Mouse (Mus musculus) cerebellum, adult 9-10 months (tissue): ENCODE measurements around the gene Klhdc8b.
A peak's percentile ranks its signal among the peaks of the same experiment; 100 is the strongest.

Experiments used
- DNase-seq: peaks from one replicate; pipeline ENCODE4 v3.0.0; 2022

Klhdc8b gene

DNA sequence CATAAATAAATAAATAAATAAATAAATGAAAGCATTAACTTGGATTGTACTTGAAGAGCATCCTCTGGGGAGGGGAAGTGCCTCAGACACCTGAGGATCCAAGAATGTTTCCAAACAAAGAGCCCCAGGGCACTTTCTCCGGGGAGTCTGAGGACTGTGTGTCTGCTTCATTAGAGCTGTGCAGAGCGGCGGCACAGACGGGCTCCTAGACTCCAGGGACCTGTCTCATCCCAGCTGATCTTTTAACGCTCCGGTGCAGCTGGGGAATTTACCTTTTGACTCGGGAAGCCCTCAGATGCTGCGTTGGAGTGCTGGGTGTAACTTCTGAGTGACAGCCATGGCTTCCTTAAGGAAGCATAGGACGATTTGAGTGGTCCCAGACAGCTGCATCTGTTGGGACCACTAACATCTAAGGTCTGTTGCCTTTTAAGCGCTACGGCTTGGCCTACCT lies at the start of gene Klhdc8b:
Klhdc8b (minus strand) TSS at position 401 of the 451 bp plus-strand sequence.
- no peak for DNase-seq

GRCm38 (mm10) chr9:108508776-108509175 lies 47.4 kb upstream of the Klhdc8b start:
- DNase-seq: no peak

DNA sequence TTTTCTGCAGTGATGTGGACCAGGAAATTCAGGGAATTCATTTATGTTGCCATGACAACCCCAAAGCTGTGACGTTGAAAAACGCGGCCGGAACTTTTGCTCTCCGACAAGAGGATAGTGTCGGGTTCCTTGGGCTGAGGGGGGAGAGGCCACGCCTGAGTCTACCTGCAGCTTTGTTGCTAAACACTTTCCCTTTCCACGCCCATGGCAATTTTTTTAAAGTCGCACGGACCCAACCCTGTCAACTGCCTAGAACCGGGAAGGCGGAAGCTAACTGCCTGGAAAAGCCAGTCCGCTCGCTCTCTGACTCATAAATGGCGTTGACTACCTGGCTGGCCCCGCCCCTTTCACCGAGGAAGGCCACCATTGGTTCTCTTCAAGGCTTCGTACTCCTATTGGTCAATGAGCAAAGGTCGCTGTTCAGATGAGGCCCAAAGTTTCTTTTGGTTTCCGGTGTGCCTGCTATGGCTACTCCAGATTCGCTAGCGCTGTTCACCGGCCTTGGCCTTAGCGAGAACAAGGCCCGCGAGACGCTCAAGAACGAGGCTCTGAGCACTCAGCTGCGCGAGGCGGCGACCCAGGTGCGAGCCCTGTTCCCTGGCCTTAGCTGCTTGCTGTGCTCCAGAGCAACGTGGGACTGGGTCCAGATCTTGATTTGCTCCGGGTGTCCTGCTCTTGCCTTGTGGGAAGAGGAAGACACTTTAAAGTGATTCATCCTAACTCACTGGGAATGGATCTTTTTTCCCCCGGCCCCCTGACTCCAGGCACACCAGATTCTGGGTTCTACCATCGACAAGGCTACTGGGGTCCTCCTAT lies 46.4 kb upstream of the Klhdc8b start, which contains the start of gene Qars:
Qars (plus strand) TSS at position 88 of the 816 bp plus-strand sequence.
- peak; percentile 93 for DNase-seq

DNA sequence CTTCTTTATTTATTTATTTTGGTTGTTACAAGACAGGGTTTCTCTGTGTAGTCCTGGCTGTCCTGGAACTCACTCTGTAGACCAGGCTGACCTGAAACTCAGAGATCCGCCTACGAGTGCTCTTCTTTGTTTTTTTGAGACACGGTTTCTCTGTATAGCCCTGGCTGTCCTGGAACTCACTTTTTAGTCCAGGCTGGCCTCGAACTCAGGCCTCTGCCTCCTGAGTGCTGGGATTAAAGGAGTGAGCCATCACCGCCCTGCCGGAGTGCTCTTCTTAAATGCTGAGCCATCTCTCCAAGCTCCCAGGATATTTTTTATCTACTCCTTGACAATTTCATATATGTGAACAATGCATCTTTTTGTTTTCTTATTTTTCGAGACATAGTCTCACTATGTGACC lies 45.5 kb upstream of the Klhdc8b start:
- no peak for DNase-seq

DNA sequence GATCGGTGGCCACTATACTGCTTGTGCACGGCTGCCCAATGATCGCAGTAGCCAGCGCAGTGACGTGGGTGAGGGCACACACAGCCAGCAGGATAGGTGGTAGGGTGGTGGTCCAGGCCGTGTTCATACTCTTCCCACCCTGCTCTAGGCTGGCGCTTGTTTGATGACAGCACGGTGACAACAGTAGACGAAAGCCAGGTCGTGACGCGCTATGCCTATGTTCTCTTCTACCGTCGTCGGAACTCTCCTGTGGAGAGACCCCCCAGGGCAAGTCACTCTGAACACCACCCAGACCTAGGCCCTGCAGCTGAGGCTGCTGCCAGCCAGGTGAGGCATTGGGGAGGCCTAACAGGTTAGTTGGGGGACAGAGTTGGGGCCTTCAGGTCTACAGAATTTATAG lies 38.6 kb upstream of the Klhdc8b start:
- no peak for DNase-seq

DNA sequence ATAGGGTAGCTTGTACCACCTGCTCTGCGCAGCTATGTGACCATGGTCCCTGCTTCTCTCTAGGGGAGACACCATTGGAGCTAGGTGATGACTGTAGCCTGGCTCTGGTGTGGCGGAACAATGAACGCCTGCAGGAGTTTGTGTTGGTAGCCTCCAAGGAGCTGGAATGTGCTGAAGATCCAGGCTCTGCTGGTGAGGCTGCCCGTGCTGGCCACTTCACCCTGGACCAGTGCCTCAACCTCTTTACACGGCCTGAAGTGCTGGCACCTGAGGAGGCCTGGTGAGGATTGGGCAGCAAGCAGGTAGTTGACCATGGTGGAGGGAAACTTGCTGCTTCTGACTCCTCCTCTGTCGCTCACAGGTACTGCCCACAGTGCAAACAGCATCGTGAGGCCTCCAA lies 37.9 kb upstream of the Klhdc8b start:
- DNase-seq: no peak

DNA sequence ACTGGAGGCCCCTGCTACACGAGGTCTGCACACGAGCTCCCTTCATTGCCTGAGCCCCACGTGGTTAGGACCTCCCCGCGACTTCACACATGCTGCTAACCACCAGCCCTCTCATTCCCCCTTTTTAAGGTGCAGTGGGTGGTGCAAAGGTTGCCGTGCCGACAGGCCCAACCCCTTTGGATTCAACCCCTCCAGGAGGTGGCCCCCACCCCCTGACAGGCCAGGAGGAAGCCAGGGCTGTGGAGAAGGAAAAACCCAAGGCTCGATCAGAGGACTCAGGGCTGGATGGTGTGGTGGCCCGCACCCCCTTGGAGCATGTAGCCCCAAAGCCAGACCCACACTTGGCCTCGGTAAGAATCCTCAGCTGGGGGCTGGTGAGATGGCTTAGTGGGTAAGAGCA lies 33.5 kb upstream of the Klhdc8b start:
- DNase-seq: no peak

DNA sequence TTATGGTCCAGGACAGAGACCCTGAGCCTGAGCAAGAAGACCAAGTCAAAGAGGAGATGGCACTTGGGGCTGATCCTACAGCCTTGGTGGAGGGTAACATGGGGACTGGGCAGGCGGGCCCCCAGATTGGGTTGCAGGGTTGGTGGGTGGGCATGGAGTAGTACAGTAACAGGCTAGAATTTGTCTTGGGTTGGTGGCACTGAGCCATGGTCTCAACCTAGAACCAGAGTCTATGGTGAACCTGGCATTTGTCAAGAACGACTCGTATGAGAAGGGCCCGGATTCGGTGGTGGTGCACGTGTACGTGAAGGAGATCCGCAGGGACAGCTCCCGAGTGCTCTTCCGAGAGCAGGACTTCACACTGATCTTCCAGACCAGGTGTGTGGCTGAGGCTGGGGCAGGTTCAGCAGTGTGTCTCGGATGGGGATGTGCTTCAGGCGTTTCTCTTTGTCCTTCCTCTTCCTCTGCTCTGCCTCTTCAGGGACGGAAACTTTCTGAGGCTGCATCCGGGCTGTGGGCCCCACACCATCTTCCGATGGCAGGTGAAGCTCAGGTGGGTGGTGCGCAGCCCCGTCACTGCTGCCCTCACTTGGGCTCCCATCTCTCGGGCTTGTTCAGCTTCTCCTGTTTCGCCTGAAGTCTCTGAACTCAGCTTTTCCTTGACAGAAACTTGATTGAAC lies 32.9 kb upstream of the Klhdc8b start:
- no peak for DNase-seq

DNA sequence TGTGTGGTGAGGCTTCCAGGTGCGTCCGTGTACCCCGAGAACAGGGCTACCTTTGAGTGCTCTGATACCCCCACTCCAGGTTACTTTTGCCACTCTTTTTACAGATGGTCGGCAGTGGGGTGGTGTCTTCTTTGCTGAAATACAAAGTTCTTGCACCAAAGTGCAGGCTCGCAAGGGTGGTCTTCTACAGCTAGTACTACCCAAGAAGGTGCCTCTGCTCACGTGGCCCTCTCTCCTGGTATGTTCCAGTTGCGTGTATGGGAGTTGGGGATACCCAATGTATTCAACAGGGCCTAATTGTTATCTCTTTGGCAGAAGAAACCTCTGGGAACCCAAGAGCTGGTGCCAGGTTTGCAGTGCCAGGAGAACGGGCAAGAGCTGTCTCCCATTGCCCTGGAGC lies 31.9 kb upstream of the Klhdc8b start:
- no peak for DNase-seq

DNA sequence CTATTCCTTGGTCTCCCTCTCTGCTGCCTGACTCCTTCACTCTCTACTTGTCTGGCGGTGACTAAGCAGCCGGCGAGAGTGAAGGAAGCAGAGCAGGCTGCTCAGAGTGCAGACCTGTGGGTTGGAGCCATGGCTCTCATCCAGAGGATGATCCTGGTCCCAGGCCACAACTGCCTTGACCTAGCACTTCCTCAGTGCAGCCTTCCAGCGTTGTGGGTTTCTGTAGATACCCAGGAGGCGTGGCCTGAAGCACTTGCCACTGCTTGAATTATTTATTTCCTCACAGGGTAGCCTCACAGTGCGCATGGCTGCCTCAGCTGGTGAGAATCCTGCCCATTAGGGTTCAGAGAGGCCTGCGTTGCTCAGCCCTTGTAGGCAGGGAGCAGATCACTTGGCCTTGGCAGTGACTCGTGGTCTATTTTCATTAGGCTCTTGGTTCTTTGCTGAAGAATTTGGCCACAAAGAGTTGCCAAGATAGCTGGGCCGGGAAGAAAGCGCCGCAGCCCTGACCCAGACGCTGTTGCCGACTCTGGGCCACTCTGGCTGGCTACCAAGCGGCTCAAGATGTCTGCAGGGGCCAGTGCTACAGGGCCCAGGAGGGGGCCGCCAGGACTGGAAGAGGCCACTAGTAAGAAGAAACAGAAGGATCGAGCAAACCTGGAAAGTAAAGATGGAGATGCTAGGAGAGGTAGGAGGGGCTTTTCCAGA lies 30.8 kb upstream of the Klhdc8b start:
- no peak for DNase-seq

DNA sequence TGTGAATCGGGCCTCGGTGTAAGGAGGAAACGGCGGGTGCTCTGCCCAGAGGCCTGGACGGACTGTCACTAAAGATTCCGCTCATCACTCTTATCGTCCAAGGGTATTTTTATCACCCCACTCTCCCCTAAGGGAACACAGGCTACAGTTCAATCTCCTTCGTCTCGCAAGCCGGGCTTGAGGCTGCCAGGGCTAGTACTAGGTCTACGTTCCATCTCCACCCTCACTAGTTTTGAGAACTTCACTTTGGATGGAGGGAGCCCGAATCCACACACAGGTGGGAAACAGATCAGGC lies 29.9 kb upstream of the Klhdc8b start:
- DNase-seq: no peak

DNA sequence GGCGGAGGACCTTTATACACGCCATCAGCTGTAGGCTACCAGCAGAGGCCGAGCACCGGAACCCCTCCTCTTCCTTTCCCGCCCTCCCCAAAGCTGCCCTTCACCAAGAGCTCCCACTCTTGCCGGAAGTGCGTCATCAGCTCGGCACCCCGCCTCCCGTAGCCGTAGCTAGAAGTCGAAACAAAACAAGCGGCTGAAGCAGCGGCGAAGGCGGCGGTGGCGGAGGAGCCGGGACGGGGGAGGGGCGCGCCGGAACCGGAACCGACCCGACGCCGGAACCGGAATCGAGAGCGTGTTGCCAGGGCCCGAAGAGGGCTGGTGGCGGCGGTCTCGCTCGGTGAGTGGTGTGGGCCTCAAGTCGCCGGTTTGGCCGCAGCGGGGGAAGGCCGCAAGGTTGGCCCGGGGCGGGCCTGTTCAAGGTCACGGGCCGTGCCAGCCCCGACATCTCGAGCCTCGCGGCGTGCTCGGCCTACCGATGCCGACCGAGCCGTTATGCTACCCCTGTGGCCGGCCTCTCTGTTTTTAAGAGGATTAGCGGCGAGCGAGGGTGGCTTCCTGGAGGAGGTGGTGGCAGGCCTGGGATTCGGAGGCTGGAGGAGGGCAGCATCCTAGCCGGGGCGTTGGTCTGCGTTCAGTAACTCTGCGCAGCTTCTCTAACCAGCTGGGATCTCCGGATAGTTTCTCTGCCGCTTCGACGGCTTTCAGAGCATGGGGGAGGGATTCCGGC lies 29.3 kb upstream of the Klhdc8b start, which contains the start of gene Usp19:
Usp19 (plus strand) TSS at position 44 of the 727 bp plus-strand sequence.
- DNase-seq: peak; percentile 96

DNA sequence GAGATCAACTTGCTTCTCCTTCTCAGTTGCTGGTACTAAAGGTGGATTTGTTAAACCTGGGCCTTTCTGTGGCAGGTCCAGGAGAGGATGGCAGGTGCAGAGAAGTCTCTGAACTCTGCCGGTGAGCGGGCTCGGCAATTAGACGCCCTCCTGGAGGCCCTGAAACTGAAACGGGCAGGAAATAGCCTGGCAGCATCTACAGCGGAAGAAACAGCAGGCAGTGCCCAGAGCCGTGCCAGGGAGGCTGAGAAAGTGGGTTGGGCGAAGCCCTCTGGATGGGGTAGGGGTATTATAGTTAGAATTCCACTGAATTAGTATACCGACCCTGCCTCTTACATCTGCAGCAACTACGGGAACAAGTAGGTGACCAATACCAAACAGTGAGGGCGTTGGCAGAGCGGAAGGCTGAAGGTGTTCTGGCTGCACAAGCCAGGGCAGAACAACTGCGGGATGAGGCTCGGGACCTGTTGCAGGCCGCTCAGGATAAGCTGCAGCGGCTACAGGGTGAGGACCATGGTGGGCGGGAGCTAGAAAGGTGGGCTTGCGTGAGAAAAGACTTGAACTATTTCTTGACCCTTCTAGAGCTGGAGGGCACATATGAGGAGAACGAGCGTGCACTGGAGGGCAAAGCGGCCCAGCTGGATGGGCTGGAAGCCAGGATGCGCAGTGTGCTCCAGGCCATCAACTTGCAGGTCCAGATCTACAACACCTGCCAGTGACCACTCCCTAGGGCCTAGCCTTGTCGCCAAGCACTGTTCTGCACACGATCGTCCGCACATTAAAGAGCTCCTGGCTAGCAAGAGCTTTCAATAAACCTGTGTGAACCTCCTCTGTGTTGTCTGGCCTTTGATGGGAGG lies 28.5 kb upstream of the Klhdc8b start:
- DNase-seq: peak; percentile 66

DNA sequence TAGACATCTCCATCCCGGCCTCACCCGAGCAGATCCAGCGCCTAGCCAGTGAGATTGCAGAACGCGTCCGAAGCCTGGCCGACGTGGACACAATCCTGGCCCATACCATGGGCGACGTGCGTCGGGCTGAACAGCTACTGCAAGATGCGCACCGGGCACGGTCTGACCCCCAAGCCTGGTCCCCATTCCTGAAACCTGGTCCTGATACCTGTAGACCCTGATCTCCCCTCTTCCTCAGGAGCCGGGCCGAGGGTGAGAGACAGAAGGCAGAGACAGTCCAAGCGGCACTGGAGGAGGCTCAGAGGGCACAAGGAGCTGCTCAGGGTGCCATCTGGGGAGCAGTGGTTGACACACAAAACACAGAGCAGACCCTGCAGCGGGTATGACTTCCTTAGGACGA lies 27.8 kb upstream of the Klhdc8b start:
- no peak for DNase-seq

DNA sequence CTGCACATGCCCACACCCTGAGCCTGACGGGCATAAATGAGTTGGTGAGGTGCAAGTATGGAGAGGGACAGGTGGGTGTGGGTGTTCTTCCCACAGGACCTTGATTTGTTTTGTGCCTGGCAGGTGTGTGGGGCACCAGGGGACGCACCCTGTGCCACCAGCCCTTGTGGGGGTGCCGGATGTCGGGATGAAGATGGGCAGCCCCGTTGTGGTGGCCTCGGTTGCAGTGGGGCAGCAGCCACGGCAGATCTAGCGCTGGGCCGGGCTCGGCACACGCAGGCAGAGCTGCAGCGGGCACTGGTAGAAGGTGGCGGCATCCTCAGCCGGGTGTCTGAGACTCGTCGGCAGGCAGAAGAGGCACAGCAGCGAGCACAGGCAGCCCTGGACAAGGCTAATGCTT lies 27.0 kb upstream of the Klhdc8b start:
- no peak for DNase-seq

DNA sequence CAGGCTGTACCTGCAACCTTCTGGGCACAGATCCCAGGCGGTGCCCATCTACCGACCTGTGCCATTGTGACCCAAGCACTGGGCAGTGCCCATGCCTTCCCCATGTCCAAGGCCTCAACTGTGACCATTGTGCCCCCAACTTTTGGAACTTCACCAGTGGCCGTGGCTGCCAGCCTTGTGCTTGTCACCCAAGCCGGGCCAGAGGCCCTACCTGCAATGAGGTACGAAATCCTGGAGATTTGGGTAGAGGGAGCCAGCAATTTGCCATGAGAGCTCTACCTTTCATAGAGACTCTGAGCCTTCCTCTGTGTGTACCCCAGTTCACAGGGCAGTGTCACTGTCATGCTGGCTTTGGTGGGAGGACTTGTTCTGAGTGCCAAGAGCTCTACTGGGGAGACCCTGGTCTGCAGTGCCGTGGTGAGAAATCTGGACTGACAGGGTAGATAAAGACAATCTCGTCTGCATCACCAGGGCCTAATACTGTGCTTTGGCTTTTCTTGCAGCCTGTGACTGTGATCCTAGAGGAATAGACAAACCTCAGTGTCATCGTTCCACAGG lies 25.7 kb upstream of the Klhdc8b start:
- DNase-seq: no peak

GRCm38 (mm10) chr9:108485301-108485875 lies 24.0 kb upstream of the Klhdc8b start:
- DNase-seq: no peak

DNA sequence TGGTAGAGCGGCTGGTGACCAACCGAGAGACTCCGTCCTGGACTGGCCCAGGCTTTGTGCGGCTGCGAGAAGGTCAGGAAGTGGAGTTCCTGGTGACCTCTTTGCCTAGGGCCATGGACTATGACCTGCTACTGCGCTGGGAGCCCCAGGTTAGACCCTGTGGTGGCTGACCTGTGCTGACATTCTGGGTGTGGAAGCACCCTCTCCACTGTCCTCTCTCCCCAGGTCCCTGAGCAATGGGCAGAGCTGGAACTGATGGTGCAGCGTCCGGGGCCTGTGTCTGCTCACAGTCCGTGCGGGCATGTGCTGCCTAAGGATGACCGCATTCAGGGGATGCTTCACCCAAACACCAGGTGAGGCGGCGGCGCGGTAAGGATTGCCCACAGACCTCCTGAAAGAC lies 22.6 kb upstream of the Klhdc8b start:
- DNase-seq: no peak

DNA sequence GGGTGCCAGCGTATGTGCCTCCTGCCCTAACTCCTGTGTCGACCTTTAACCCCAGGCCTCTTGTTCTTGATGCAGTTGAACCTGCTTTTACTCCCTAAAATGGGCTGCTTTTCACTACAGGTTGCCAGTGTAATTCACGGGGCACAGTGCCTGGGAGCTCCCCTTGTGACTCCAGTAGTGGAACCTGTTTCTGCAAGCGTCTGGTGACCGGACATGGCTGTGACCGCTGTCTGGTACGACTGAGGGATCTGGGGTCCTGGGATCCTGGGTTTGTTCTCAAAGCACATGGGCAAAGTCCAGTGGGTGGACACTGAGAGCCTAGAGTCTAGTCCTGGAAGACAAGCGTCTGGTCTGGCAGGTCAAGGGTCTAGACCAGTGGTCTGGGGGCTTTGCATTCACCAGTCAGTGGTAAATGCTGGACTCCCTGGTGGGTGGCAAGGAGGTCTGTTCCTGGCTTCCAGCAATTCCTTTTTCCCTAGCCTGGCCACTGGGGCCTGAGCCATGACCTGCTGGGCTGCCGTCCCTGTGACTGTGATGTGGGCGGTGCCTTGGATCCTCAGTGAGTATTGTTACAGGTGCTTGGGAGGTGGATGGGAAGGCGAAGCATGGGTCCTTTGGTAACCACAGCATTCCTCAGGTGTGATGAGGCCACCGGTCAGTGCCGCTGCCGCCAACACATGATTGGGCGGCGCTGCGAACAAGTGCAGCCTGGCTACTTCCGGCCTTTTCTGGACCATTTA lies 21.8 kb upstream of the Klhdc8b start:
- DNase-seq: no peak

DNA sequence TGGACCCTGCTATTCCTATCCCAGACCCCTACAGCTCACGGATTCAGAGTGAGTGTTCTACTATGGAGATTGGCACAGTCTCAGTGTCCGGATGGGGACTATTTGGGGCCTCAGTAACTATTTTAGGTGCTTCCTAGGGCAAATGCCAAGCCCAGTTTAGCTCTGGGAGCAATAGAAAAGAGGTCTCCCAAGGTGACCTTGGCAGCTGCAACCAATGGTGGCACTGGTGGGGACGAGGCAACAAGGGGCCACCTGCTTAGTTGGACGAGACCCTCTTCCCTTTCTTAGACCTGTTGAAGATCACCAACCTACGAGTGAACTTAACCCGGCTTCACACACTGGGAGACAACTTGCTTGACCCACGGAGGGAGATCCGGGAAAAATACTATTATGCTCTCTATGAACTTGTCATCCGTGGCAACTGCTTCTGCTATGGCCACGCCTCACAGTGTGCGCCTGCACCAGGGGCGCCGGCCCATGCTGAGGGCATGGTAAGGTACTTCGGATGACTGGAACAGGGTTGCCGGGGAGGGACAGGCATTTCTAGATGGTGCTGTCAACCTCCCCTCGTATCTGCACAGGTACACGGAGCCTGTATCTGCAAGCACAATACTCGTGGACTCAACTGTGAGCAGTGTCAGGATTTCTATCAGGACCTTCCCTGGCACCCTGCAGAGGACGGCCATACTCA lies 20.3 kb upstream of the Klhdc8b start:
- no peak for DNase-seq
